Mouse (Mus musculus) left cerebral cortex, adult 8-10 months (tissue): ENCODE data around the gene Itch. TPM values are rescaled to one million over a fixed set of nuclear protein-coding genes. Genes with fewer than 3 reads are reported as not detected.
A peak's percentile ranks its signal among the peaks of the same experiment; 100 is the strongest.
"Not testable (repeated sequence)": the region's sequence is repeated elsewhere in the genome, so short reads cannot be mapped to it uniquely, and the experiment has no call there.

ENCODE experiments used
- DNase-seq, 2 experiments: peaks; one replicate each; pipeline ENCODE4 v3.0.0; 2022; ENCODE audit warnings: low spot score in 2 of 2
- total RNA-seq, 4 experiments: library from RNA; stranded (reverse); gene quantifications; 2 replicates each; pipeline ENCODE4 v1.2.4; 2022

The Itch gene
- total RNA-seq, result 10 to 100 TPM; 49.5 to 57.9 (median 51.9) TPM

DNA sequence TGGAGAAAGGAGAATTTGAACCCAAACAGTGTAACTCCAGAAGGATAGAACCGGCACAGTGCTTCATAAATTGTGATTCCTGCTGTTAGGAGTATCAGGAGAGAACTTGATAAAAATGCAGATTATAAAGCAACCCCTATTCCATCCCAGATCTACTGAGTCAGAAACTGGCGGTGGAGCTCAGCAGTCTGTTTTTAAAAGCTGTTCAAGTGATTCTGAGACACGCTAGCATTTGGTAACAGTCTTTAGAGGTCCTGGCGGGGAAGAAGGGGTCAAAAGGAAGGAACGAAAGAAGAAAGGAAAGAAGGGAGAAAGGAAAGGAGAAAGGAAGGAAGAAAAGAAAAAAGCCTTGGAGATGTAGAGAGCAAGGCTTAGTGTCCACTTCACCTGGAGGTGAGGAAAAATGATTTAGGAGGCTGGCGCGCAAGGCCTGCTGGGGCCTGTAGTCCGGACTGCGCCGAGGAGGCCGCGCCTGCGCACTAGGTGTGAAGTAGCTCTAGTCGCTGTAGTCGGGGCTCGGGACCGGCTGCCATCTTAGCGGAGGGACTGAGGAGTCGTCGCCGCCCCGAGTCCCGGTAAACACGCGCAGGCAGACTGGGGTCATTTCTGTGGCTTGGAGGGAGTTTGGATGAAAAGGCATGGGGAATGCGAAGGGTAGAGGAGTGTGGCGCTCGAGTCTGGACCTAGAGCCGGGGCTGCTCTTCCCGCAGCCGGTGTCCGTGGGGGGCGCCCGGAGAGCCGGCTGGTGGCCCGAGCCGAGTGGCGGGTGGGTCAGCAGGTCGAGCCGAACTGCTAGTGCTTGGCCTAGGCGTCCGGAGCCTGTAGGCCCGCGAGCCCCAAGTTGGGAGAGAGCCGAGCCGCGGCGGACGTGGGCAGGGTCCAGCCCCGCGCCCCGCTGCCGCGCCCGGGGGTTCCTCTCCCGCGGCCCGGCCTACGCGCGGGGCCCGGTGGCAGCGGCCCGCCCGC lies at the start of gene Itch:
Gene Itch, plus strand, starts transcription at position 499 of the 966 bp plus-strand sequence.
- peak; percentile 85 to 89 for DNase-seq

DNA sequence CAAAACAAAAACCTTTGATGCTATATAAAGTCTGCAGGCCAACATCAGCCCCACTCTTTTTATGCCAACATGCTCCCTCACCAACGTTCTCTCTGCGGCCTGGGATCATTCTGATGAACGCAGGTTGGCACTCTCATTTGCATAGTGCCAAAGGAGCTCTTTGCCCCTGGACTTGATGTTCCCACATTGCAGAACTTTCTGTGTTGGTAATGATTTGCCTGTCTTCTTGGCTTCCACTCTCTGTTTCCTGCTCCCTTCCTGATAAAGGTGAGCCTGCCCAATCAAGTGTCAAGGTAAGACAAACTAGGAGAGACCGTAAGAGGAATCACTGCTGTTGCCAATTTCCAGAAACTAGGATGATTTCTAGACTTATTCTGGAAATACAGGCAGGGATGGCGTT lies 48.8 kb upstream of the Itch start:
- no peak for DNase-seq

DNA sequence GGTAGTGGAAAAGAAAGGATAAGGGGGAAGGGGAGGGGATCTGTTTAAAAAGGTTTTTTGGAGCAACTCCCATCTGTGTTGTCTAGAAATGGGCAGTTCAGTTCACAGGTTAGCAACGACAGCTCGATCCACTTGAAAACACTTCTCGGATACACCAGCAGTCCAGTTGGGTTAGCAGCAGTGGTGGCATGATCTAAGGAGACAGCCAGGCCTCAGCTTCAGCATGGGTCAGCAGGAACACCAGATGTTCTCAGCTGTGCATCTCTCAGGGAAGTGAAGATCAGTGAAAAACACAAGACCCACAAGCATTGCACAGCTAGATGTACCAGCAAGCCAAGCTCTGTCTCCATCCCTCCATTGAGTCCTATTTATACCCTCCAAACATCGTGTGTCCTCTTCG lies 47.0 kb upstream of the Itch start:
- DNase-seq, result no peak

DNA sequence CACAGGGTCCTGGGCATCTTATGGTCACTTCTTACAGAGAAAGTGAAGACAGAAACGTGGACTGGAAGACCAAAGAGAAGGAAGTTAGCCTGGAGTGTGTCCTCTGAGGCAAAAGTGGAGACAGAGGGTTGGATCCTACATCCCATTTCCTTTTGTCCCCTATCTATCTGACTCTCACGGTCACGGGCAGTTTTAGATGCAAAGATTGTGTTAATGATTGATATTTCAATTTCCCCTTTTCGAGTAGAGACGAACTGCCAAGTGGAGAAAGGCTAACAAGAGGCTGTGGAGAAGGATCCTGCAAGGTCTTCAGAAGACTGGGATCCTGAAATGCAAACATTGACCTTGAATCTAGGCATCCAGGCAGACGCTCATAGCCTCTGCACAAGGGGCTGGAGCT lies 45.0 kb upstream of the Itch start:
- DNase-seq, result no peak

DNA sequence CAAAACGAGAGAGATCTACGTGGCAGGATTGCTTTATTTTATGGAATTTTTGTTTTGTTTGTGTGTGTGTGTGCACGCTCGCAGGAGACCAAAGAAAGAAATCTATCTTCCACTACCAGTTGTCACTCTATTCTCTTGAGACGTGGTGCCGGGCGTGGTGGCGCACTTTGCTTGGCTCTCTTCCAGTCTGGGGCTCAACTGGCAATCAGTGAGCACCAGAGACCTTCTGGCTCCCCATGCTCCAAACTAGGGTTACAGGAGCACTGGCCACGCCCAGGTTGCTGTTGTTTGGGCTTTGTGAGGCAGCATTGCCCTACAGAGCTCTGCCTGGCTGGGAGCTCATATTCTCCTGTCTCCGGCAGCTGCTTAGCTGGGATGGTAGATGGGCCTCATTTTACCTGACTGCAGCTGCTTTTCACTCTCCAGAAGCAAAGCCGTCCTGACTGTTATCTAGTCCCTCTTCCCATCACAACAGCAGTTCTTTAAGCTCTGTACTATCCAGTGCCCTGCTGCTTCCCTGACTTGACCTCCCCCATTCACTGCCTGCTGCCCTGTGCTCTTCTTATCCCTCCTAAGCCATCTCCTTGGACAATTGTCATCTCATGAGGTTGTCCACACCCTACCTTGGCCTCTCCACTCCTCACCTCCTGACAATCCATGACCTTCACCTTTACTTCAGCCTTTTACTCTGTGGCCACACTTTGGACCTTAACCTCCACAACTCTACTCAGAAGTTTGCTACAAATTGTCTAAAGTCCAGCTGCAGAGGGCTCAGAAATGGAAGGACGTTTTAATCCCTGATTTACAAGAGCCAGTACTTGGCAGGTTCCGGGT lies 42.2 kb upstream of the Itch start:
- DNase-seq, result no peak

DNA sequence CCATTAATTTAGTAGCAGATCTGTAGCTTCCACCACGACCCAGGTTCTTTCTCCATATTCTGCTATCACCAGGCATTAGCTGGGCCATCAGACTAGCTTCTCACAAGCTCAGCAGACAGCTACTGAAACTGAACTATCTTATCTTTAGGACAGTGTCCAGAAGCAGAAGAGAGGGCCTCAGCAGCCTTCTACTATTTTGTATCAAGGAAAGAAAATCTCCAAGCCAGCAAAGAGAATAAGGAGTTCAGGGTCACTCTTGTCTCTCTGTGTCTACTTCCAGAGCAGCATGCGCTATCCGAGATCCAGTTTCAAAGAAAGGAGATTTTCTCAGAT lies 41.6 kb upstream of the Itch start:
- no peak for DNase-seq

DNA sequence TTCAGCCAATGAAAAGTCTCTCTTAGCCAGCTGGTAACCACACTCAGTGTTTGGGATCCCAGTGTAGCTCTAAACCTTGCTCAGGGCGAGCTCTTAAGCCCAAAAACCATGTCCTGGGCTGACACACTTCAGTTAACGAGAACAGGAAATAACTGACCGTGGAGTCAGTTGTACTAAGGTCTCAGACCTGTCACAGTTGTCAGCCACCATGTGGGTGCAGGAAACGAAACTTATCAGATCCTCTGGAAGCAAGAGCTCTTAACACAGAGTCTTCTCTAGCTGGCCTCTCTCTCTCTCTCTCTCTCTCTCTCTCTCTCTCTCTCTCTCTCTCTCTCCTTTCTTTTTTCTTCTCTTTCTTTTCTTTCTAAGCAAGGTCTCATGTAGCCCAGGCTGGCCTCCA lies 39.9 kb upstream of the Itch start:
- no peak for DNase-seq

DNA sequence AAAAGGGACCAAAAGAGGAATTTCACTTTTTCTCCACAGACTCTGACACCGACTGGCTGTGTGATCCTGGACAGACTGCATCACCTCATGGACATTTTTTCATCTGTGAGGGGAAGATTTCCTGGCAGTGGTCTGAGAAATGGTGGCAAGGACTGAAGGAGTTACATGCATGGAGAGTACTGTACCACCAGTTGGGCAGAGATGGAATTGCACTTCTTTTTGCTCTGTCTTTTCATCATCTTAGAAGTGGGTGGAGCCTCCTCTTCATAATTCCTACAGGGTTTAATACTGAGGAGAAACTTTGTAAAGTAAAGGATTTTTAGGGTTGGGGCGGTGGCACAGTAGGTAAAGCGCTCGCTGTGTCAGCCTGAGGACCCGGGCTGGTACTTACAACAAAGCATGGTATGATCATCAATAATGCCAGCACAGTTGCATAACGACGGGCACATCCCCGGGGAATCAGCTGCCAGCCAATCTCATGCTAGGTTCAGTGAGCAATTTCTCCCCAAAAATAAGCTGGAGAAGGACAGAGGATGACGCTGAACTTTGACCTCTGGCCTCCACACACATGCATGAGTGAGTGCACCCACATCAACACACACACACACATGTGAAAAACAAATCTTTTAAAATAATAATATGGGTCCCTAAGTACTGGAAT lies 34.5 kb upstream of the Itch start:
- no peak for DNase-seq

DNA sequence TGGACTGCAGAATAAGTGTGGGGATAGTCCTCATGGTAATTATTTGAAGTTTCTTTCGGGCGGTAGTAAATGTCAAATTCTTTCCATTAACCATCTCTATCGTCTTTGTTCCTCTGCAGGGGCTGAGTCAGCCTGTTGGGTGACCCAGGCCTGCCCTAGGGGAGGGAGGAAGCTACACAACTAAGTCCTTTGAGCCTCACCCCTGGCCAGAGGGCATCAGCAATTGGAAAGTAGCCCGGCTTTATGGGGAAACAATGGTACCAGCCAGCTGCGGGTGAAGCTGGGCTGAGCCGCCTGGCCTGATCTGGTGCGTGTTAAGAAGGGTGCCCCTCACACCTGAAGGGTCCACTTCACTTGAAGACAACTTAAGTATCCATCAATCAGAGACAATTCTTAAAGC lies 33.9 kb upstream of the Itch start:
- peak in 1 of 2 experiments; percentile 54 for DNase-seq

DNA sequence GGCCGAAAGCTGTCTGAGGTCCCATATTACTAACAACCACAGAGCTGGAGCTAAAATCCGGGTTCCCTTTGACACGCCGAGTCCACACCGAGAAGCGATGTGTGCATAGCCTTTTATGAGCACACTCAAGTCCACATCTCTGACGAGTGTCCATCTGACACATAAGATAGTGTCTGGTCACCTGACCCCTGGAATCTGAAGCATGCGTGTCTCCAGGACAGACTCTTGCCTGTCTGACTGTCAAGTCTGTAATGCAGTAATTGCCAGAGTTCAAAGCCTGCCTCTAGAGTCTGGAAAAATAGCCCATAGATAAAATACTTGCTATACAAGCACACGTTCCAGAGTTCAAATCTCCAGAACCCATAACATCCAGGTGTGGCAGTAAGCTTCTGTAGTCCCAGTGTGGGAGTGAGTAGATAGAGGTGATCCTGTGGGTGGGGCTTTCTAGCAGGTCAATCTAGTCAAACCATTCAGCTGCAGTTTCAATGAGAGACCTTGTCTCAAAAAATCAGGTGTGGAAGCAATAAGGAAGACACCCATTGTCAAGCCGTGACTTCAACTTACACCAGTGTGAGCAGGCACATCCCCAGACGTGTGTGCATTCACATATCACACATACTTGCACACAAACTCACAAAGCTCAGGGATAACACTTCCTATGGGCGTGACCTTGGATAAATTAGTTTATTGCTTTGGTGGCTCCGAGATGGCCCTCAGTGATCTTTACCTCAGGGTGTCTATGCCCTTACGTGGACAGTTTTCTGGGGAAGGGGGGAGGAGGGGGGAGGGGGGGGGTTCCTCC lies 33.1 kb upstream of the Itch start:
- no peak for DNase-seq

DNA sequence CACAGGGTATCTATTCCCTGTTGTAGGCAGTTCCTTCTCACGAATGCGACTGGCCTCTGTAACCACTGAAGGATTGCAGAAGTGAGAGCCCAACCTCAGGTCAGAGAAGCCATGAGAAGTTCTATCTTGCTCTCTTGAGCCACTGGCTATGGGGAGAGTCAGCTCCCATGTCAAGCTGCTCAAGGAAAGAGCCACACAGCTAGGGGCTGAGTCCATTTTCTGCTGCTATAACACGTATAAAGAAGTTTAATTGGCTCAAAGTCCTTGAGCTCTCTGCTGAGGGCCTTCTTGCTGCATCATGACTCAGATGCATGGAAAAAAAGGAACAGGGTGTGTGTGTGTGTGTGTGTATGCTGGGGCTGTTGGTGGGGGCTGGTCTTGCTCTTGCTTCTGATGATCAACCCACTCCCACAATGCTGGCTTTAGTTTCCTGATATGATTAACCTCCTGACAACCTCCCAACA lies 32.5 kb upstream of the Itch start:
- DNase-seq, result no peak

DNA sequence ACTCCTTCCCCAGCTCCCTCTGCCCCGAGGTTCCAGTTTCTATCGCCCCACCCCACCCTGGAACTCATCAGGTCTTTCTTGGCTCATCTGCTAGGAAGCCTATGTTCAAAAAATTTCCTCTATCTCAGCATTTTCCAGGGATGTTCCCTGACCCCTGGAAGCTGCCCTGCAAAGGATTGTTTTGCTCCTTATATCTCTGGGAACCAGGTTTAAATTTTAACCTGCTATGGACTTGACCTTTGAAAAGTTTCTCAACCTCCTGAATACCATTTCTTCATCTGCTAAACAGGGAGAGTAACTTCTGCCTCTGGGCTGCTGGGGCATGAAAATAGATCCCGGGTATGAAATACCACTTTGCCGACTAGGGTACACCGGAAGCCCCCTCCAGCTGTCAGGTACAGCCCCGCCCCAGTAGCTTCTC lies 31.5 kb upstream of the Itch start:
- no peak for DNase-seq

DNA sequence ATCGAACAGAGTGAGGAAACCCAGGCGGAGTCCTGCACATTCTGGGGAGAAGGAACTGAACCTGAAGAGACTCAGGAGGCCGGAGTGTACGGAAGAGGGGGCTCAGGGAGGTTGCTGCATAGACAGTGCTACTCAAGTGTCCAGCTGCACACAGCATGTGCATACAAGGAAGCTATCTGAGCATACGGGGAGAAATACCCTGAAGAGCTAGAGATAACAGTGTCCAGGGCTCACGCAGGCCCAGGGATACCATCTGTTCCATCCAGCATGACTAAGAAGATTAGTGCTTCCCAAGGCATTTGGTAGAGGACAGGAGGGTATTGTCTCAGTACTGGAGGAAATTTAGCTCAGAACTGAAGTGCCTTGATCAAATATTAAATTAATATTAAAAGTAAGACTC lies 29.7 kb upstream of the Itch start:
- DNase-seq, result no peak

DNA sequence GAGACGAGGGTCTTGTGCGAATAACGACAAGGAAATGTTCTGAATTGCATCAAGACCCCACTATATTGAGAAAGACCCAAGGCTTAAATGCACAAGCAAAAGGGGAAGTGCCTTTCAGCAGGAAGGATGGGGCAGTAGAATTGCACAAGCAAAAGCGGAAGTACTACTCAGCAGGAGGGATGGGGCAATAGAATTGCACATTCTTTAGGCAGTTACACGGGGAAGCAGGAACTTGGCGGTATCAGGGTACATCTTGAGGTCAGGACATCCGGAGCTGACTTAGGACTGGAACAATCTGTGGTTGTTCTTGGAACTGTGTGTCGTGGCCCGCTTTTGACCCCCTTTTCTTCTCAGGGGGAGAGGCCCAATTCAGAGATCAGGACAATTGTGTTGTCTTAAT lies 26.0 kb upstream of the Itch start:
- not testable (repeated sequence) for DNase-seq

DNA sequence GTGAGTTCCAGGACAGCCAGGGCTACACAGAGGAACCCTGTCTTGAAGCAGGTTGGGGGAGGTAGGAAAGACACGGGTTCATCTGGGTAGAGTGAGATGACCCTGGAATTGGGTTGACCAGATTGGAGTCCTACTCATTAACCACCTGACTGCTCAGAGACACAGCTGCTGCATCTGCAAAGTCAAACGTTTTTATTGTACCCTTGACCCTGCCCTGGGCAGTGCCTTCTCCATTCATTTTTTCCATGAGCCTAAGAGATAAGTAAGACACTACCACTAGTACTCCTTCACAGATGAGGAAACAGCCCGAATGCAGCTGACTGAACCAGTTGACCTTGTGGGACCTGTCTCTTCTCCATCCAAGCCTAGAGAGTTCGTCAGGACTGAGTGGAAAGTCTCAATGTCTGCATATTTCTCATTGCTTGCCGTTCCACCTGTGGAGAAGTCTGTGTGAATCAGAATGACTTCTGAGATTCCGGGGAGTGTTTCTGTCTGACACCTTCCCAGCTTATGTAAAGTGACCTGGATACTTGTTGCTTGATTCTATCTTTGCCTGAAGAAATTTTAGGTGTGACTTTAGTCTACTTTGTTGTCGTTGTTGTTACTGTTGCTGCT lies 18.0 kb upstream of the Itch start:
- no peak for DNase-seq

DNA sequence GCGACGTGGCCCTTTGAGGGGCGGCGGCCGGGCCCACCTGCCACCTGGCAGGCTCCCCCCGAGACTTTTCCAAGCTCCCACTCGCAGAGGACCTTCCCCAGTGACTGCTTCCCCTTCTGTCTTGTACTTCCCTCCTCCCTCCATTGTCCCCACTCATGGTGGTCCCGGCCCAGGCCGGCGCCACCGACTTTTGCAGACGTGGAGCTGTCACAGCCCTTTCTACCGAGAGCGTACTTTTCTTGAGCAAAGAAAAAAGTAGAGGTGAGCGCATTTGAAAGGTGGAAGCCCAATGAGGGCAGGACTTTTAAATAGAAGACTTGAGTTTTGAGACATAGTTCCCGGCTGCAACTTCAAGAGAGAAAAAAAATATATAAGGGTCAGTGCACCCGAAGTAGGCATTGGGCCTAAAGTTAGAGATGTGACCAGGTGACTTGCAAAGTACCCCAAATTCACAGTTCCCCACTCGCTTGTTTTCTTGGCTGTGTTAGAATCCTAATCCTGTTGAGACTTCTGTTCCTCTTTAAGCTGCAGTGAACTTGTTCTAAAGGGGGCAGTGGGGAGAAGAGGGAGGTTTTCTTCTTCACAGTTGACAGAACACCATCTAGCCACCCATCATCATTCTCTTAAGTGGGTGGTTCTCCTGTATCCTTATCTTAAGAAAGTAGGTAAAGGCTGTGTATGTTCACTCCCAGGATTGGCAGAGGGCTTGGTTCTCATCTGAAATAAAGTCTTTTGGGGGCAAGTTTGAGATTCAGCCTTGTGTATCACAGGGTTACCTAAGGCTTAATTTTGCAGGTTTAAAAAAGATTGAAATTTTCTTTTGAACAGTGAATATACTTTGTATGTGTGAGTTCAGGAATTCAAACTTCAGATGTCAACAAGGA lies 910 bp downstream of the Itch start:
- DNase-seq, result no peak

DNA sequence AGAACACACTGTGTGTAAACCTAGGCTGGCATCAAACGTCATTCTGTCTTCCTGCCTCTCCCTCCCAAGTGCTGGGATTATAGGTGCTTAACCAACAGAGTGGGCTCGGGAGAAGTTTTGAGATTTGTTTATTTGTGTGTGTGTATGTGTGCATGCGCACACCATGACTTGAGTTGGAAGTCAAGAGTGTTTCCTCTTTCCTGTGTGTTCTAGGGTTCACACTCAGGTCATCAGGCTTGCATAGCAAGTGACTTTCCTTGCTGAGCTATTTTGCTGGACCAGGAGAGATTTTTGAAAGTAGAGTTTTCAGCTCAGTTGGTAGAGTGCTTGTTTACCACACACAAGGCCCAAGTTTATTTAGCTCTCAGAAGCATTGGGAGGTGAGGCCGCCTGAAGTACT lies 1.8 kb downstream of the Itch start:
- no peak for DNase-seq

DNA sequence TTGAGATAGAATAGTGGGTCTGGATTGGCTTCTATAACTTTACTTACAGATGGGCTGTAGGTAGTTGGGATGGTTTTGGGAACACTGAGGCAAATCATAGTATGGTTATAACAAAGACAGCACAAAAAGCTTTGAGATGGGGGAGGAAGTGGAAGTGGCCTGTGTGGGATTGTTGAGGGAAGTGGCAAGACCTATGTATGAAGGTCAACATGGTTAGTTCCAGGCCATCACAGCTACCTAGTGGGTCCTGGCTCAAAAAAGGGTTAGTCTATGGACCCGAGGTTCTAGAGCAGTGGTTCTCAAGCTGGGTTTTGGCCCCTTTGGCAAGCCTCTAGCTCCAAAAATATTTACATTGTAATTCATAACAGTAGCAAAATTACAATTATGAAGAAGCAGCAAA lies 2.2 kb downstream of the Itch start:
- DNase-seq, result no peak

DNA sequence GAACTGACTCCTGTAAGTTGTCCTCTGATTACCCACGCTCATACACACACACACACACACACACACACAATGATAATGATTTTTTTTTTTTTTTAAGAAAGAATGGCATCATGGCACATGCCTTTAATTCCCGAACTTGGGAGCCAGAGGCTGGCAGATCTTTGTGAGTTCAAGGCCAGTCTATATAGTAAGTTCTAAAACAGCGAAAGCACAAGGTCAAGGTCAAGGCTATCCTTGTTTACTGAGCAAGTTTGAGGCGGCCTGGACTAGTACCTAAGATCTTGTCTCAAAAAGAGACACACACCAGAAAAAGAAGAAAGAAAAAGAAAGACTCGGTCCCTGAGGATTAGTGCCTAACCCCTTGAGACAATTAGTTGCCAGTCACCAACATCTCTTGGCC lies 7.7 kb downstream of the Itch start:
- DNase-seq, result no peak
